Mouse (Mus musculus): Measurements from ENCODE around the gene Aicda.

GRCm38 (mm10) chr6:122523289-122523688 lies 30.3 kb upstream of the Aicda start:
- TF ChIP-seq CTCF (IDR thresholded peaks at IDR 0.05; ENCODE audit: low read depth, low read length) = no peak
- TF ChIP-seq POLR2AphosphoS5 (IDR thresholded peaks at IDR 0.05; ENCODE audit: insufficient replicate concordance, low read depth, low read length) = no peak
- no peak for TF ChIP-seq GATA1 (IDR thresholded peaks at IDR 0.05; ENCODE audit: borderline replicate concordance, low read length)
- TF ChIP-seq TAL1 (conservative IDR thresholded peaks at IDR 0.05; ENCODE audit: low read depth, low read length) = no peak
